Mouse (Mus musculus) spleen, adult 2 months (tissue): ENCODE results near the gene Plvap. TPM values are rescaled to one million over a fixed set of nuclear protein-coding genes. Genes with fewer than 3 reads are reported as not detected.
A peak's percentile ranks its signal among the peaks of the same experiment; 100 is the strongest.

Experiments used
- DNase-seq, 2 experiments: peaks; one replicate each; pipeline versions ENCODE4 v3.0.0 to v3.0.0-alpha.2; 2012 to 2021; ENCODE audit warnings: low spot score in 2 of 2, low read depth in 1 of 2
- H3K27ac ChIP-seq: fragments of 200-500 bp; 2 replicates; pipeline ENCODE4 v1.5.1; 2012; ENCODE audit warnings: low read length, inconsistent platforms; ENCODE audit not compliant: insufficient read depth
- H3K27me3 ChIP-seq: fragments of 200-500 bp; 2 replicates; pipeline ENCODE4 v1.6.1; 2012; ENCODE audit warnings: mild to moderate bottlenecking, moderate library complexity, low read length, inconsistent platforms; ENCODE audit not compliant: control insufficient read depth, insufficient read depth
- H3K36me3 ChIP-seq: fragments of 200-500 bp; 2 replicates; pipeline ENCODE4 v1.6.1; 2012; ENCODE audit warnings: mild to moderate bottlenecking, low read length, inconsistent platforms; ENCODE audit not compliant: control insufficient read depth, insufficient read depth
- H3K4me1 ChIP-seq: fragments of 200-500 bp; 2 replicates; pipeline ENCODE4 v1.6.1; 2011; ENCODE audit warnings: inconsistent platforms; ENCODE audit not compliant: control insufficient read depth, insufficient read depth, insufficient read length
- H3K4me3 ChIP-seq: fragments of 200-500 bp; 2 replicates; pipeline ENCODE4 v1.5.1; 2011; ENCODE audit warnings: mild to moderate bottlenecking, inconsistent platforms; ENCODE audit not compliant: insufficient read depth, insufficient read length; ENCODE audit errors: extremely low read depth
- CTCF ChIP-seq: fragments of 200-500 bp; IDR thresholded peaks from 2 replicates; pipeline ENCODE4 v1.5.1; 2011; ENCODE audit warnings: mild to moderate bottlenecking, inconsistent platforms; ENCODE audit not compliant: insufficient read depth, insufficient read length, insufficient replicate concordance; ENCODE audit errors: extremely low read depth
- POLR2A ChIP-seq: fragments of 200-500 bp; IDR thresholded peaks from 2 replicates; pipeline ENCODE4 v1.6.1; 2011; ENCODE audit warnings: low read depth, low read length, inconsistent platforms
- WGBS: fragments of 180-500 bp; shearing (Covaris S2); methylation state at CpG from one replicate; pipeline ENCODE4 v1.1.7; 2018; 5-methylcytosine and 5-hydroxymethylcytosine counted together
- polyA plus RNA-seq: library from polyadenylated mRNA; depleted of rRNA; stranded (reverse); fragments of >200 nt; gene quantifications from 2 replicates; pipeline ENCODE4 v1.2.3, GENCODE M21; 2012

The Plvap gene
- polyA plus RNA-seq, 1 experiment: 383 TPM

DNA sequence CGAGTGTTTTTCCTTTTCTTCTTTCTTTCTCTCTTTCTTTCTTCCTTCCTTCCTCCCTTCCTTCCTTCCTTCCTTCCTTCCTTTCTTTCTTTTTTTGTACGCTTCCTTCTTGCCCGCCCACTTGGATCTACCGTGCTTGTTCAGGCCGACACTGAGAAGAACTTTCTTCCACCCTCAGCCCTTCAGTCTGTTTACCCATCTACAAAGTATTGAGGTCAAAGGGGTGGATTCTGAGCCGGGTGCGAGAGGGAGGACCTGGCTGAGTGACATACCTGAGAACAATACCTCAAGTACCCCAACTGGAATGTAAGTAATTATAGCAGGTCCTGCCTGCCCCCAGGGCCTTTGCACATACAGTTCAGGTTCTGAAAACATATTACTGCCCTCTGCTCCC is 25.4 kb downstream of the Plvap start:
- 18% methylated on average over 7 of the region's 7 CpGs for WGBS
- no peak overlapping the region for H3K4me3 ChIP-seq
- H3K27me3 ChIP-seq: no peaks in the 10 kb centered on the region
- peak overlapping the region; percentile 59 for H3K27ac ChIP-seq
- DNase-seq: no peak
- H3K4me1 ChIP-seq: peaks cover 20% of the 10 kb centered on the region
- H3K36me3 ChIP-seq: peaks cover 2% of the 10 kb centered on the region; the same call in 1 of the 2 replicates
- TF ChIP-seq POLR2A (no peak), CTCF (no peak)

DNA sequence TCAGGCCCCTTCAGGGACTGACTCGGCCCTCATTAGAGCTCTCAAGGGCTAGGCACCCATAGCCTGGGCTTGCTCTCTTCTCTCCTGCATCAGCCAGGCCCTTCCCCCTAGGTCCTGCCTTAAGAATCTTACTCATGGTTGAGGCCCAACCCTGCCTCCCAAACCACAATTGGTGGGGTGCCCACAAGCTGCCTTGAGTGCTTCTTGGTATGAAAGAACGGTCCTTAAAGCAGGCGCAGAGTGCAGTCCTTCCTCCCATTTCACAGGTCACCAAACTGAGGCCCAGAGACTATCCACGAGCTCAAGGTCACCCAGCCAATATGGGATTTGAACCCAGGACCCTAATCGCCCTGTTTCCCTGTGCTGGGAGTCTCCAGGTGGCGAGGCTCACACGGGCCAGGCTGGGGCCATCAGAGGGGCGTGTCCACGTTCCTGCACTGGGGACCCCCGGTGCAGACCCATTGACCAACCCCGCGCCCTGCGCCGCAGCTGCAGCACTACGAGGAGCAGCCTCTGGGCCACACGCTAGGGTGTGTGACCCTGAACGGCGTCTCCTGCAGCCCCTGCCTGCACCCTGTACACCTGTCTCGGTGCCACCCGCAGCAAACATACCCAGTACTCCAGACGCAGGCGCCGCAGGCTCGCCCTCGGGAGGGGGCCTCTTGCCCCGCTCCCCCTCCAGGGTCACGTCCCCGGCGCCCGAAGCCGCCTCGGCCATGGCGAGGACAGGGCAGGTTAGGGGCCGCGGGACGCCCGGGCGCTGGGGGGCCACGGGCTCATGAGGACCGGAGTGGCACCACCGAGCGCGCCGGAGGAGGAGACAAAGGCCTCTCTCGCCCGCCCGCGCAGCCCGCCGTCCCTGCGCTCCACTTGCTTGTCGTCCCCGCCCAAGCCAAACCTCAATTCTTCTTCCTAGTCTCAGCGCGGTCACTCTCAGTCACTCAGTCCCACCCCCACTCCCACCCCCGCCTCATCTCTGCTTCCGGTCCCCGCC is 26.1 kb downstream of the Plvap start, which contains the start of gene Ano8:
TSS of gene Ano8 (minus strand) at position 822 of the 994 bp plus-strand sequence.
- no peaks in the 10 kb centered on the region for H3K27me3 ChIP-seq
- TF ChIP-seq POLR2A: no peak
- no peak for TF ChIP-seq CTCF
- WGBS: 5% methylated on average over 57 of the region's 58 CpGs
- peaks cover 20% of the 10 kb centered on the region for H3K4me1 ChIP-seq
- peak; percentile 59 to 83 for DNase-seq
- peak within 1 kb of the TSS; percentile 65 for H3K27ac ChIP-seq
- H3K36me3 ChIP-seq: peaks cover 2% of the 10 kb centered on the region; the same call in 1 of the 2 replicates
- peak within 1 kb of the TSS; percentile 65 for H3K4me3 ChIP-seq

DNA sequence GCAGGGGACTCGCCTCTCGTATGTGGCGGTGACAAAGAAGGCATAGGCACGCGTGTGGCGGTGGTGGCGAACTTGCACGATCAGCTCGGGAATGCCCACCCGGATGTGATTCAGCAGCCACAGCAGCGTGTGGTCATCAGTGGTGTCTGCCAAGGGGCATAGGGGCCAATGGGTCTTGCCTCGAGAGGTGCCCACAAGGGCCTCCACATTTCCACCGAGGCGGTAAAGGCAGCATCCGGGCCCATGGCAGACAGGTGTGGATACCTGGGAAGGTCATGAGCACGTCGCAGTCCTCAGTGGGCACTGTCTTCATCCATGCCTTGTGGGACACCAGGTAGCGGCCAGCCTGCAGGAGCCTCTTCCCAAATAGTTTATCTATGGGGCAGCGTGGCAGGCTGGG is 26.8 kb downstream of the Plvap start:
- no peaks in the 10 kb centered on the region for H3K27me3 ChIP-seq
- no peaks in the 10 kb centered on the region; the same call in 1 of the 2 replicates for H3K36me3 ChIP-seq
- no peak for TF ChIP-seq POLR2A
- TF ChIP-seq CTCF: no peak
- DNase-seq: no peak
- peaks cover 20% of the 10 kb centered on the region for H3K4me1 ChIP-seq
- H3K4me3 ChIP-seq: no peak overlapping the region
- 98% methylated on average over 19 of the region's 19 CpGs for WGBS
- no peak overlapping the region for H3K27ac ChIP-seq

DNA sequence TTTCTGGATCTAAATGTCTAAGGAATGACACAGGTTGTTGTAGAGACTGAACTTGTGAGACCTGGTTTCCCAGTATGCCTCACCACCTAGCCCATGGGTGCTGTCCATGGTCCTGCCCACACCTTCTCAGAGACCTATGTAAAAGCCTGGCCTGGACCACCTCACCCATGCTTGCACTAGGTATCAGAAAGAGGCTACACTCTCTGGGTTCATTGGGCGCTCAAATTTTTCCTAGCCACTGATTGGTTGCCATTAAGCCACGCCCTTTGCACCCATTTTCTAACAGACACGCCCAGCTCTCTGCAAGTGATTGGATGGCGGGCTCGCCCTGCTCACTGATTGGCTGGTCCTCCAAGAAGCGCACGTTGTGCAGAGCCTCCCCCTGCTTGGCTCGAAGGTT is 27.6 kb downstream of the Plvap start:
- peak in 1 of 2 experiments; percentile 42 for DNase-seq
- Histone ChIP-seq H3K27me3 (no peaks in the 10 kb centered on the region), H3K4me3 (no peak overlapping the region), H3K36me3 (no peaks in the 10 kb centered on the region; the same call in 1 of the 2 replicates), H3K27ac (no peak overlapping the region), H3K4me1 (peaks cover 14% of the 10 kb centered on the region)
- 80% methylated on average over 8 of the region's 8 CpGs for WGBS
- TF ChIP-seq POLR2A (no peak), CTCF (no peak)

DNA sequence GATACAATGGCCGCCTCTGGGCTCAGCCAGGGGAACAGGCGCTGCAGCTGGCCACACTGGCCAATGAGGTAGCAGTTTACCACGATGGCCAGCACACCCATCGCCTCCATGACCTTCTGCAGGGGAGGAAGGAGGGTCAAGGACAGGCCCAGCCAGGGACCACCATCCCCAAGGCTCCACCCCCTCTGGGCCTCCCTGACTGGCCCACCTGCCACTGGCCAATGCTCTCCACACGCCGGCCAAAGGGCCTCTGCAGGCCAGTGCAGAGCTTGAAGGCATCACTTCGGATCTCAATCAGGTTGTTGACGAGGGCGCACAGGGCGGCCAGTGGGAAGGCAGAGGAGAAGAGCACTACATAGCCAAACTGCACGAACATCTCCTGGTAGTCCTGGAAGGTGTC is 32.6 kb downstream of the Plvap start:
- Histone ChIP-seq H3K27me3 (no peaks in the 10 kb centered on the region), H3K4me1 (peaks cover 3% of the 10 kb centered on the region), H3K4me3 (no peak overlapping the region), H3K27ac (no peak overlapping the region), H3K36me3 (peaks cover 7% of the 10 kb centered on the region)
- 97% methylated on average over 11 of the region's 11 CpGs for WGBS
- TF ChIP-seq POLR2A: no peak
- TF ChIP-seq CTCF: no peak
- DNase-seq: no peak

DNA sequence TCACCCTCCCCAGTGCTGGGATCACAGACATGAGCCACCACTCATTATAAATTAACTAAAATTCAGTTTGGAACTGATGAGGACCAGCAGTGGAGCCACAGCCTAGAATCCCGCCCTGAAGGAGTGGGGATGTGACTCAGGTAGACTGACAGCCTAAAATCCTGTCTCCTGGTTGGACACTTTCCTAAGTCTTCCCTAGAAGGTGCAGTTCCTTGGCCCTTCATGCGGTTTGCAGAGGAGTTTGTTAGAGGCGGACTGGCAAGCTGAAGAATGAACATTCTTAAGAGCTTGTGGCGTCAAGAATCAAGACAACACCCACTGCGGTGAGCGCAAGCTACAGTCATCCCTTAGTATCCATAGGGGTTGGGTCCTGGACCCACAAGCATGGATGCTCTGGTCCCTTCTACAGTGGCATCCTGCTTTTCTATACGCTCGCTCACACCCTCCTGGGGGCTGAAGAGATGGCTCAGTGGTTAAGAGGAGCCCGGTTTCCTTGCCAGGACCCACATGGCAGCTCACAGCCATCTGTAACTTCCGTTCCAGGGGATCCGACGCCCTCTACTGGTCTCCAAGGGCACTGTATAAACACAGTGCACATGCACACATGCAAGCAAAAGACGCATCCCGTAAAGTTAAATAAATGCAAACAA is 34.2 kb downstream of the Plvap start:
- TF ChIP-seq POLR2A (no peak), CTCF (0 out of 2 replicates have a peak, but pooled peaks have one; percentile 4)
- DNase-seq: no peak

More for the DNA sequence above, 34.2 kb downstream of the Plvap start:
- Histone ChIP-seq H3K27ac (no peak overlapping the region), H3K27me3 (no peaks in the 10 kb centered on the region), H3K4me3 (peak overlapping the region; percentile 76; the same call in 1 of the 2 replicates), H3K36me3 (peaks cover 13% of the 10 kb centered on the region), H3K4me1 (peaks cover 3% of the 10 kb centered on the region)
- WGBS: 56% methylated on average over 14 of the region's 14 CpGs
